Mouse (Mus musculus): ENCODE measurements around the gene Exosc10. TPM values are rescaled to one million over a fixed set of nuclear protein-coding genes. Genes with fewer than 3 reads are reported as not detected.

Gene Exosc10
- polyA plus RNA-seq, 1 experiment from 2014 or later: 54.2 TPM

GRCm38 (mm10) chr4:148604541-148605165, 46.4 kb downstream of the Exosc10 start:
- CTCF ChIA-PET: interaction anchor here (1.1 to 2.1 kb wide), 2 partner anchors 12 to 14 kb away, joined by 4 to 6 read pairs; partner anchors contain the start of gene Srm
- POLR2A ChIA-PET: no interaction called here
- ATAC-seq (no peak), DNase-seq (ENCODE audit: low read depth, low spot score) (no peak)
- H3K27me3 ChIP-seq: no peaks in the 10 kb centered on the region
- TF ChIP-seq CTCF (IDR thresholded peaks at IDR 0.05): peak; percentile 76
- in situ Hi-C loops (cut with MboI; ENCODE audit: low pct_unique_long_range_greater_than_20kb): loop anchor here (5.0 kb wide), 1 partner anchor 432 kb away; no protein-coding TSS in a partner anchor

- in situ Hi-C loops (cut with MboI; ENCODE audit: low pct_unique_long_range_greater_than_20kb): no loop called here
- CTCF ChIA-PET: interaction anchor here (0.7 to 1.9 kb wide), 7 partner anchors 12 to 438 kb away, joined by 3 to 4 read pairs (median 3); partner anchors contain the start of genes Srm and Tardbp
- ATAC-seq (no peak), DNase-seq (ENCODE audit: low read depth, low spot score) (no peak)
- no peaks in the 10 kb centered on the region for H3K27me3 ChIP-seq
- peak; percentile 82 for TF ChIP-seq CTCF (IDR thresholded peaks at IDR 0.05)
- POLR2A ChIA-PET: no interaction called here
These were observed 49.5 kb downstream of the Exosc10 start for GRCm38 (mm10) chr4:148607758-148608157.

GRCm38 (mm10) chr4:148609805-148610204, 51.6 kb downstream of the Exosc10 start:
- in situ Hi-C loops (cut with MboI; ENCODE audit: low pct_unique_long_range_greater_than_20kb): no loop called here
- ATAC-seq: no peak
- DNase-seq (ENCODE audit: low read depth, low spot score): no peak
- ChIA-PET POLR2A (no interaction called here), CTCF (interaction anchor here (1.9 kb wide), 1 partner anchor 19 kb away, joined by 4 read pairs; the partner anchor contains the start of gene Srm)
- TF ChIP-seq CTCF (IDR thresholded peaks at IDR 0.05): no peak
- no peaks in the 10 kb centered on the region for H3K27me3 ChIP-seq

GRCm38 (mm10) chr4:148610631-148611364, 52.6 kb downstream of the Exosc10 start:
- CTCF ChIA-PET: interaction anchor here (1.3 kb wide), 1 partner anchor 19 kb away, joined by 3 read pairs; the partner anchor contains the start of gene Srm

GRCm38 (mm10) chr4:148612557-148612956, 54.3 kb downstream of the Exosc10 start:
- no peak for TF ChIP-seq CTCF (IDR thresholded peaks at IDR 0.05)
- no peaks in the 10 kb centered on the region for H3K27me3 ChIP-seq
- ChIA-PET POLR2A (no interaction called here), CTCF (no interaction called here)
- in situ Hi-C loops (cut with MboI; ENCODE audit: low pct_unique_long_range_greater_than_20kb): no loop called here
- DNase-seq (ENCODE audit: low read depth, low spot score) (no peak), ATAC-seq (no peak)

More at GRCm38 (mm10) chr4:148610631-148611364, 52.6 kb downstream of the Exosc10 start:
- in situ Hi-C loops (cut with MboI; ENCODE audit: low pct_unique_long_range_greater_than_20kb): no loop called here
- H3K27me3 ChIP-seq: no peaks in the 10 kb centered on the region
- POLR2A ChIA-PET: no interaction called here
- ATAC-seq (no peak), DNase-seq (ENCODE audit: low read depth, low spot score) (no peak)
- no peak for TF ChIP-seq CTCF (IDR thresholded peaks at IDR 0.05)

GRCm38 (mm10) chr4:148613738-148614137, 55.5 kb downstream of the Exosc10 start:
- ChIA-PET POLR2A (no interaction called here), CTCF (no interaction called here)
- no peak for TF ChIP-seq CTCF (IDR thresholded peaks at IDR 0.05)
- DNase-seq (ENCODE audit: low read depth, low spot score): no peak
- in situ Hi-C loops (cut with MboI; ENCODE audit: low pct_unique_long_range_greater_than_20kb): no loop called here
- H3K27me3 ChIP-seq: no peaks in the 10 kb centered on the region
- no peak for ATAC-seq

- ChIA-PET CTCF (interaction anchor here (1.5 kb wide), 1 partner anchor 11 kb away, joined by 3 read pairs; no protein-coding TSS in a partner anchor), POLR2A (no interaction called here)
- H3K27me3 ChIP-seq: no peaks in the 10 kb centered on the region
- ATAC-seq (no peak), DNase-seq (ENCODE audit: low read depth, low spot score) (no peak)
- in situ Hi-C loops (cut with MboI; ENCODE audit: low pct_unique_long_range_greater_than_20kb): no loop called here
- no peak for TF ChIP-seq CTCF (IDR thresholded peaks at IDR 0.05)
These were observed 61.6 kb downstream of the Exosc10 start for GRCm38 (mm10) chr4:148619805-148620204.

- no peak for ATAC-seq
- no peaks in the 10 kb centered on the region for H3K27me3 ChIP-seq
- DNase-seq (ENCODE audit: low read depth, low spot score): no peak
- ChIA-PET CTCF (interaction anchor here (1.5 kb wide), 1 partner anchor 12 kb away, joined by 3 read pairs; no protein-coding TSS in a partner anchor), POLR2A (no interaction called here)
- TF ChIP-seq CTCF (IDR thresholded peaks at IDR 0.05): no peak
- in situ Hi-C loops (cut with MboI; ENCODE audit: low pct_unique_long_range_greater_than_20kb): no loop called here
These were observed 62.5 kb downstream of the Exosc10 start for GRCm38 (mm10) chr4:148620718-148621117.

- ATAC-seq: no peak
- ChIA-PET POLR2A (no interaction called here), CTCF (no interaction called here)
- TF ChIP-seq CTCF (IDR thresholded peaks at IDR 0.05): no peak
- H3K27me3 ChIP-seq: no peaks in the 10 kb centered on the region
- no peak for DNase-seq (ENCODE audit: low read depth, low spot score)
- in situ Hi-C loops (cut with MboI; ENCODE audit: low pct_unique_long_range_greater_than_20kb): no loop called here
These were observed 64.3 kb downstream of the Exosc10 start for GRCm38 (mm10) chr4:148622485-148622884.

GRCm38 (mm10) chr4:148623609-148624008, 65.4 kb downstream of the Exosc10 start:
- POLR2A ChIA-PET: no interaction called here
- no peak for DNase-seq (ENCODE audit: low read depth, low spot score)
- no peaks in the 10 kb centered on the region for H3K27me3 ChIP-seq
- ATAC-seq: no peak
- in situ Hi-C loops (cut with MboI; ENCODE audit: low pct_unique_long_range_greater_than_20kb): no loop called here
- TF ChIP-seq CTCF (IDR thresholded peaks at IDR 0.05): no peak
- CTCF ChIA-PET: no interaction called here

GRCm38 (mm10) chr4:148625010-148625409, 66.8 kb downstream of the Exosc10 start:
- POLR2A ChIA-PET: no interaction called here
- TF ChIP-seq CTCF (IDR thresholded peaks at IDR 0.05): no peak
- DNase-seq (ENCODE audit: low read depth, low spot score) (no peak), ATAC-seq (no peak)
- CTCF ChIA-PET: interaction anchor here (0.7 kb wide), 1 partner anchor 19 kb away, joined by 3 read pairs; no protein-coding TSS in a partner anchor
- in situ Hi-C loops (cut with MboI; ENCODE audit: low pct_unique_long_range_greater_than_20kb): no loop called here
- H3K27me3 ChIP-seq: no peaks in the 10 kb centered on the region

Data from Patski (cell line).